Mouse (Mus musculus): ENCODE data around the gene Mgat4e.

DNA sequence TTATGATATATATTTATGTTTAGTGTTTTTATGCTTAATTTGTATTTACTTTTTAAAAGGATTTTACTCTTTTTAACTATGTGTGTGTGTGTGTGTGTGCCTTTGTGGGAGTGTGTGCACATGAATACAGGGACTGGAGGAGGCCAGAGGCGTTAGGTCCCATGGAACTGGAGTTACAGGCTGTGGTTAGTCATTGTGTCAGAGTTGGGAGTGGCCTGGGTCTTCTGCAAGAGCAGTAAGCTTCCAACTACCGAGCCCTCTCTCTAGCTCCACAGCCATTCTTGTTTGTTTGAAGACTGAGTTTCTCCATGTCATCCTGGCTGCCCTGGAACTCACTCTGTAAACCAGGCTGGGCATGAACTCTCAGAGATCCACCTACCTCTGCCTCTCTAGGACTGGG, 27.2 kb downstream of the Mgat4e start:
- TF ChIP-seq POLR2A (IDR thresholded peaks at IDR 0.05; ENCODE audit: insufficient read depth, low read depth, low read length) = no peak
- TF ChIP-seq CTCF (IDR thresholded peaks at IDR 0.05) = no peak

All from heart, adult 2 months (tissue).